Mouse (Mus musculus) lung, postnatal 25 days (tissue): ENCODE results near the gene Tmem218.

Experiments used
- DNase-seq: peaks from one replicate; pipeline ENCODE4 v3.0.0; 2022; ENCODE audit warnings: low spot score

The Tmem218 gene

DNA sequence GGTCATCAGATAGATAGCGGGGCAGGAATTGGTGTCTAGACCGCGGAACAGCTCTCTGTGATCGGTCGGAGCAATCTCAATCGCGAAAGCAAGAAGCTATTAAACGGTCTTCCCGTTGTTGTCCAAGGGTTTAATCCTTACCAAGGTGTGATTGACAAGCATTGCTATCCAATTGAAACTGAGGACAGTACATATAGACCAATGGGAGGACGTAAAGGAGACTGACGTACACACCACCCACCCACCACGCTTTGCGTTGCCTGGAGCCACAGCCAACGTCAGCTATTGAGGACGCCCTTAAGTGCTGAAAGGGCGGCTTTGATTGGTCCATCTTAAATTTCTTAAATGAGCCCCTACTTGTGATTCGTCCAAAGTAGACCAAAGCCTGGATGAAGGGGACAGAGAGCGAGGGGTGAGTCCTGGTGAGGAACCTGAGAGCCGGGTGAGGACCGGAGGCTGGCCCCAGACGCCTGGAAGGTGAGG is at the start of gene Tmem218:
Gene Tmem218, plus strand, starts transcription at position 295 of the 483 bp plus-strand sequence.
- DNase-seq: peak; percentile 97

DNA sequence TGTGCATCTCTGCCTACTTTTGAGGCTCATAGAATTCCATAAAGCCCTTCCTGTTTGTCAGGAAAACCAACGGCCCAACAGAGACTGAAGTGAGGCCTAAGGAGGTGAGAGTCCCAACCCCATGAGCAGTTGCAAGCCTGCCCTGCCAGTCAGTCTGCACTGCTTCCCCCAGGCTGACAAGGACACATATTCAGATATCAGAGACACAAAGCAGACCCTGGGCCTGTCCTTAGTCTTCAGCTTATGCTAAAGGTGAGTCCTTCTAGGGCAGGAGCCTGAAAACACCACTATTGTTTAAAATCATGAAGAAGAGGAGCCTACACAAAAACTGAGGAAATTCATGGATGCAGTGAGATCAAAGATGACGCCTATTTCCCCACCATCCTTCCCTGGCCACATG is 47.3 kb upstream of the Tmem218 start:
- no peak for DNase-seq

DNA sequence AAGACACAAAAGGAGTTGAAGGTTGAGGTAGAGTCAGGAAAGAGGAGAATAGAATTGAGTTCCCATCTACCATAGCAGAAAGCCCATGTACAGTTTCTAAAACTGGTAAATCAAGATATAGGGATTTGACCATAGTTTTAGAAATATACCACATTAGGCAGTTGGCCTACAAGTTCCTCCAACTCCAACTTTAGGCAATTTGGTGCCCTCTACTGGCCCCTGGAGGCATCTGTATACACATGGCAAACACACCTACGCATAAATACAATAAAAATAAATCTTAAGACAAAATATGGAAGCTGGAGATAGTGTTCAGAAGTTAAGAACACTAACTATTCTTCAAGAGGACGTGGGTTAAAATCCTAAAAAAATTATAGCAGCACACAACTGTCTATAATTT is 41.1 kb upstream of the Tmem218 start:
- DNase-seq: no peak

DNA sequence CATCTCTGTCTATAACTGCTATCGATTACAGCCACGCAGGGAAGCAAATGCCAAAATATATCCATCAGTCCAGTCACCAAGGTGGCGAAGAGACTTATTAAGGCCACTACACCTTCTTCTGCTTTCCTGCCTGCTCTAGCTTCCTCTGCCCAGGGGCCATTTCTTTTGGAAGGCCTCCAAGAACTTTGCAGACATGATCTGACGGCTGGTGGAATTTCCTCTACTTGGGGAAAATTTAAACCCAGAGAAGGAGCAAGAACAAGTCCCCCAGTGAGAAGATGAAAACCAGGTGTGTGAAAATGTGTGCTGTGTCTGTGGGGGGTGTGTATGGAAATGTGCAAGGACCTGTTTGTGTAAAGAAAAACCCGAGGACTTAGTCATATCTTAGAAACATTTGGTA is 34.6 kb upstream of the Tmem218 start:
- no peak for DNase-seq

DNA sequence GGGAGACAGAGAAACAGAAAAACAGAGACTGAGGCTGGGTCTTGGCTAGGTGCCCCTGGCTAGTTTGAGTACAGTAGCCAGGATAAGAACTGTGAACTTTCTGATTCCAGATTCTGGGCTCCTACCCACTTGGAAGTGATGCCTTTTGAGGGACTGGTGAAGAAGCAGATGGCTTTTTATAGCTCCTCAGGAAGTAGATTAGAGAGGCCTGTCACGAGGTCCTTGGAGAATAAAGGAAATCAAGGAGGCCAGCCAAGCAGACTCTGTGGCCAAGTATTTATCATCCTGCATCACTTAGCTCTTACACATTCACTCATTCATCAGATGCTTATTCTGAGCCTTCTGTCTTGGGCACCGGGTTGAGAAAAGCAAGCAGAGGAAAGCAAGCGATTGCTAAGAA is 32.0 kb upstream of the Tmem218 start:
- DNase-seq: no peak

DNA sequence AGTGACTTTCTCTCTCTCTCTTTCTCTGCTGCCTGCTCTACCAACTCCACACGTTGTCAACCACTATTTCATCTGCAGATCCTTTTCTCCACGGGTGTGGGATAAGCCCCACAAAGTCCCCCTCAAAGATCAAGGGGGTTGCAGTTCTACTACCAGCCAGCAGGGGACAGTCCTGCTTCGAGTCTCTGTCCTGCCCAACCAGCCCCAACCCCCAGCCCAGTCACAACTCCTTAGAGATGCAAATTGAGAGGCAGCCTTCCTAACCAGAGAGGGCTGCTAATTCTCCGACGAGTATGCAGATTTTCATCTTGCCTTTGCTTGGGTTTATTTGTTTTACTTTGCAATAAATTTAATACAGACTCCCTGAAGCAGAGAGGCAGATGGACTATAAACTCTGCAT is 30.9 kb upstream of the Tmem218 start:
- DNase-seq: peak; percentile 49

DNA sequence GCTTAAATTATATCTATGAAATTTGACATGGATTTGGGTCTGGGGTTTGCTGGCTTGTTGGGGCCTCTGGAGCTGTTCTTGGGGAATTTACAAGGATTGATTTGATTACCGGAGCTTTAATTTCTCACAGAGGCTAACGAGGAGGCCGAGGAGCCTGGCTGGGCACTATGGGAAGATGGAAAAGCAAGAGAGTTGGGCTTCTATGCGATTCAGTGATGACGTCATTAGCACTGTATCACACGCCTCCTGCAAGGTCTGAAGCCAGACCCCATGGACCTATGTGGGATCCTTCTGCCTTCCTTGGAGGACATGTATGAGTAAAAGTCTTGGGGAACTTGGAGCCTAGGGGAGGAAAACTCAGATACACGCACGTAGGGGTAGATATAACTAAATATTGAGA is 30.5 kb upstream of the Tmem218 start:
- no peak for DNase-seq

DNA sequence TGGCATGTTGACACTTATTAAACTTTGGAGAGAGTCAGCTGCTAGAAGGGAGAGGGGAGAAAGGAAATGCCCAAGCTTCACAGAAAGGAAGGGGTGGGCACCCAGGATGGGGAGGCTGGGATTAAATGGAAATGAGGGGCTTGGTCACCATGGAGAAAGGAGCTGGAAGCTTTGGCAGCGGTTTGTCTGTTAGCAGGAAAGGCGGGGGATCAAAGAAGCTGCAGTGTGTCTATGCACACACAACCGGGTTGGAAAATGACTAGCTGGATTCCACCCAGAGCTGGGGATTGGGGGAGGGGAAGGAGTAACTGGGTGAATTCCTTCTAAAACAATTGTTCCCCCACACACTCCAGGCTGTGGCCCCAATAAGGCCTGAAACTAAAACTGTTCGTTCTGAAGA is 29.1 kb upstream of the Tmem218 start:
- DNase-seq: no peak

DNA sequence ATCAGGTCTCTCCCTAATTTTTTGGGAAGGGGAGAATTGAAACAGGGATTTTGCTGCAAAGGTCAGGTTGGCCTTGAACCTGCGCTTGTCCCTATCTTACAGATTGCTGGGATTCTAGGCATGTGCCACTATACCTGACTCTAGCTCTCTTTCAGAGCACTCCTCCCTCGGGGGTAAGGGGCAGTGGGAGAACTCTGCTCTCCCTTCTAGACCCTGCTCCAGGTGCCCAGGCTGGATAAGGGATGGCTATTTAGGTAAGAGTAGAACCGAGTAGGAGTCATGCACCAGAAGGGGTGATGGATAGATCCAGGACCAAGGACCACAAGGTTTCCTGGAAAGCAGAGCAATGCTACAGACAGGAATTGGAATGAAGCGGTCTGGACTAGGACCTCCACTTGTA is 28.4 kb upstream of the Tmem218 start:
- DNase-seq: no peak

DNA sequence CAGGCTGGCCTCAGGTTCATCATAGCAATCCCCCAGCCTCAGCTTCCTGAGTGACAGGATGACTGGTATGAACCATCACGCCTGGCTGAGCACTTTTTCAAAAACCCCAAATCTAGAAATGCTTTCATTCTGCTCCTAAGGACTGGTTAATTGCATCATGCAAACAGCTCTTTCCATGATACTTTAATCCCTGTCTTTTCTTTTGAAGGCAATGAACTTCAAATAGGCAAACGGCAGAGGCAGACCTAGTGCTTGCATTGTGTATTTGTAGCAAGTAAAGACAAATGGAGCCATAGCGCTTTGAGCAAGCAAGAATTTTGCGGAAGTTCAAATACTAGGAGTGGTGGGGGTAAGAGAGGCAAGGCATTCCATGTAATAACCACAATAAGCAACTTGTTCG is 26.4 kb upstream of the Tmem218 start:
- no peak for DNase-seq

DNA sequence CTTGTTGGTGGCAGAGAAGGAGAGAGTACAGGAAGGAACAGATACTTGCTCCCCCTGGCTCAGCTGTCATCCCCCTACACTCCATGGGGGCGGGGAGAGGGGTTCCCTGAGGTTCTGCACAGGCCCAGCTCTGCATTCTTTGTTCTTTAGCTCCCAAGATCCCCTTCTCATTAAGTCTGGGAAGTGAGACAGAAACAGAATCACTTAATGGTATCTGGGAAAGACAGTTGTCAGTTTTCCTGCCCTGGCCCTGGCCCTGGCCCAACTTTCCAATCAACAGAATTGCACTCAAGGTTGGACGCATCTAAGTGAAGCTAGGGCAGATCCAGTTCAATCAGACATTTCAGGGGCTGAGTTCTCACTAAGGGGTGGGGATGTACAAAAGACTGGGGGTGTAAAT is 24.8 kb upstream of the Tmem218 start:
- DNase-seq: no peak

DNA sequence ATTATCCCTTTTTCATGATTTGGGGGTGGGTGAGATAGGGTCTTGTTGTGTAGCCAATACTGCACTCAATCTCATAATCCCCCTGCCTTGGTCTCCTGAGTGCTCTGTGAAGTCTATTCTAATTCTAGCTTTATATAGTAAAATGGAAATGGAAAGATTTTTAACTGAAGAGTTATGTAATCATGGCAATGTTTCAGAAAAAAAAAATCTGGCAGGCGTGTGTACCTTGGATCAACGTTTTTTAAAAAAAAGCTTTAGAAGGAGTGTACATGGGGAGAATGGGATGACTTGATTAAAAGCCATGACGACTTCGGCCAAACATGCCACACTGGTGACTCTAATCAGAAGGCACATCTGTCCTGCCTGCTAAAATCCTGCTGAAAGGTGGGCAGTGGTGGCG is 20.6 kb upstream of the Tmem218 start:
- no peak for DNase-seq

DNA sequence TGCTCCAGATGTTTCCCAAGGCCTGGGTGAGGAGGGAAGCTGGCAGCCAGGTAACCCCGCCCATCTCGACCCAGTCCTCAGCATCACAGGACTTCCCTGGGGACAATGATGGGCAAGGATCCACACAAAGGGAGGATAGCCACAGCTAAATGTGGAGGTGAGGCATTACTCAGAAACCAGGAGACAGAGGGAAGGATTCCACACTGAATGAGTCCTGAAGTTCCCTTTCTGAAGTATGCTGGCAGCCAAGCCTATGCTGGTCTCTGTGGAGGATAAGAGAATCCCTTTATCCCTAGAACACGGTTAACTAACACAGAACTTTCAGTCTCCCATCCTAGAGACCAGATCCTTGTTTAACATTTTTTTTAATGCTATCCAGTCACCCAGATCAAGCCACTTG is 20.0 kb upstream of the Tmem218 start:
- DNase-seq: no peak

DNA sequence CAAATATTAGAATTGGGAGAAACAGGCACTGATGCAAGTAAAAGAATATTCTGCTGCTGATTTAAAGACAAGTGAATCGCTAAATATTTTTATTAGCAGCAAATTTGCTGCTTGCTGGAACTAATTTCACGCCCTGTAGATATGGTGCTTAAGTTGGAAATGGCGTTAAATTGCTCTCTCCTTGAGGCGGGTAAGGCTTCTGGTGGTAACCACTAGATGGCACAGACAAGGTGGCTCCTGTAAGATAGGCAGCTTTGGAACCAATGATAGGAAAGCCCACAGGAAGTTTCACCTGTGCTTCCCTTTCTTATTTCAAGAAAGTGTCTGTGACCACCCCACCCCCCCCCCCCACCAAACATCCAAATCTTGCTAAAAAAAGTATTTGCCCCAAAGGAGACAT is 11.0 kb upstream of the Tmem218 start:
- DNase-seq: no peak

DNA sequence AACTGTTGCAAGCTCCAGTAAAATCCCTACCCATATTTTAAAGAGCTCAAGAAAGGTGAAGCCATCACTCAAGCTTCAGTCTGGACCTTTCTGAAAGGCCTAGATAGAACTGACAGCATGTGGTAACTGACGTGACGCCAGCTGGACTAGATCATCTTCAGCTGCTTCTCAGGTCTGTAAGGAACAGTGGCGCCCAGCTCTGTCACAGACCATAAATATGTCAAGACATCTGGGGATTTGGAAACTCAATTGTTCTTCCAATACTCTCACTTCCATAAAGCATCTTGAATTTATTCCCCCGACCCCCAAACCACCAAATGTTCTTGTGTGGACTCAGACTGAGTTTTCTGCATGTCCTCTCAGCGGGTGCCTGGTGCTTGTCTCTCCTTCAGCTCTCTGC is 7.6 kb upstream of the Tmem218 start:
- peak; percentile 16 for DNase-seq

DNA sequence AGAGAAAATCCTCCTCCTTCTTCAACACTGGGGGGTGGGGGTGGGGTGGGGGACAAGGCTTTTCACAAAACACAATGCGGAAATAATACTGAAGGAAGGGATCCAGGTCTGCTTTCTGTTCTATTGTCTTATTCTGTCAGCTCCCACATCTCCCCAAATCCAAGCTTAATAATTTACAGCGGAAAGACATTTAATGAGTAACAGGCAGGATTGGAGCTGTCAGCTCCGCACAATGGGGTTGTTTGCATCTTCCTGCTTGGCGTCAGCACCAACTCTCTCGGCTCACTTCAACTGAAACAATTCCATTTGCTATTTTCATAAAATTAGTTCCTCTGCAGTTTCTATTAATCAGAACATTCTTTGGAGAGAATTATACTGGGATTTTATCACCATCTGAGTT is 4.1 kb upstream of the Tmem218 start:
- no peak for DNase-seq

DNA sequence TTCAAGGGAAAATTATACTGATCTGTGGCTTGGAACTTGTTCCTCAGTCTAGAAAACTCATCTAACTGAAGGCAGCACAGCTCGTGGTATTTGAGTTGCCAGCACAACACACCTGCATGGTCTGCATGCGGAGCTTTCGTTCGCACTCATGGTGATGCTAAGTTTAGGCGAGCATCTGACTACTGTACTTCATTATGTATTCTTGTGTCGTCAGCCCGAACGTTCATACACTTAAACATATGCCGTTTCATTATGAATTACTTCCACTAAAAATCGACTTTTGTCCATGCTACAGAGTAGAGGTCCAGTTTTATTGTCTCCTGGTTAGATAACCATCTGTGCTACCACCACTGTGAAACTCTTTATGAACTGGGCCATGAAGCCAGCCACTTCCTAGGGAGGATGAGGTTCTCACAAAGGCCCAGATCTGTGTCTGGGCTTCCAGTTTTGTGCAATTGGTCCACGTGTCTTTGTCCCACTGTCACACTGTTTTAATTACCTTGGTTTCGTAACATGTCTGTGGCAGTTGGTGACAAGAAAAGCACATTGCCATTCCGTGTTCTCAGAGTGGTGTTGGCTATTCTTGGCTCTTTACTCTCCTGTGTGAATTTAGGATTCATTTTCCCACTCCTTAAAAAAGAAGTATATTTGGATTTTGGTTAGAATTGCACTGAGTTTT is 5.2 kb downstream of the Tmem218 start:
- no peak for DNase-seq

DNA sequence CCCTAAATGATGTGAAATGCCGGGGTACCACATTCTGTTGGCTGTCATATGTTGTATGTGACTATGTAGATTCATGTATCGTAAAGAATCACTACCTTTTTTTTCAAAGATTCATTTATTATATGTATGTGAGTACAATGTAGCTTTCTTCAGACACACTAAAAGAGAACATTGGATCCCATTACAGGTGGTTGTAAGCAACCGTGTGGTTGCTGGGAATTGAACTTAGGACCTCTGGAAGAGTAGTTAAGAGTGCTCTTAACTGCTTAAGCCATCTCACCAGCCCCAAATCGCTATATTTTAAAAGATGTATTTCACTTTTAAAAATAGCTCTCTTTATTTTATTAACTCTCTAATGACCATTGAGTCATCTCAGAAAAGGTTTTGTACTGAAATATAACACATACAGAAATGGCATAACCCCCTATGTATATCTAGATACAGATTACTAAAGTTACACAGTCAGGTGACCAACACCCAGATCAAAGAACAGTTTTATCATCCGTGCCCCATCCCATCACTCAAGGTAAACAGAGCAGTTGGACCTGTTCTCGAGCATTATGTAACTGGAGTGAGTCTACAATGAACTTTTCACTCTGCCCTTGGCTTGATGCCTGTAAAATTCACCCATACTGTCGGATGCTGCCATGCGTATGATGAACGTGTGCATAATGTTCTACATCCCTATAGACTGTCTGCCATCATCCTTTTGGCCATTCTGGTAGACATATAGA is 6.5 kb downstream of the Tmem218 start:
- no peak for DNase-seq

DNA sequence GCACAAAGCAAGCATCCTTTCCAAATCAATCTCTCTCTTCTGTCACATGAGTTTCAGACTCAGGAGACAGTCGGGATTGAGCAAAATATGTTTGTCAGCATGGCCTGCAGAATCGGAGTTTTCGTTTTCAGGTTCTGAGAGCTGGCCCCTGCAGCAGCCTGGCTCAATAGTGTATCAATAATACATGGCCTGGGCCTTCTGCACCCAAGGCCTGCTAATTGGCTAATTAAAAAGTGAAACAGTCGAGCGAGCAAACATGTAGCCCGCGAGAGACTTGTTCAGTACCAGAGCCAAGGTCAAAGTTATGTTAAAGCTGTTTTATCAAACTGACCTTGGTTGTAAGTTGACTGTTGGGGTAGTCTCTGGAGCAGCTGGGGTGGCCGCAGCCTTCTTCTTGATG is 12.7 kb downstream of the Tmem218 start:
- DNase-seq: no peak

DNA sequence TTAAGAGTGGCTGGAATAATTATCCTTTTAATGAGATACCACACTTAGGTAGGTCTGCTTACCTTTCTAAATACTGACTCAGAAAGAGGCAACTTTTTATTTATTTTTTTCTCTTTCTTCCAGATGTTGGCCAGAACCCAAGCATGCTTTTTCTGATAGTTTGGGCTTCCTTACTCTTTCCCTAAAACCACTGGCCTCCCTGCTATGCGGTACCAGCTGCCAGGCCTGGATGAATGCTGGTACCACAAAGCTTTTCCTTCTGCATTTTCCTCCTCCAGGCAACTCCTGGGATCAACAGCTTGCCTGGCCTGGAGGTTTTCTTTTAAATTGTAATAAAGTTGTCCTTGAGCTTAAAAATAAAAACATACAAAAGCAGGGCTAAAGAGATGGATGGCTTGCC is 17.6 kb downstream of the Tmem218 start:
- no peak for DNase-seq

DNA sequence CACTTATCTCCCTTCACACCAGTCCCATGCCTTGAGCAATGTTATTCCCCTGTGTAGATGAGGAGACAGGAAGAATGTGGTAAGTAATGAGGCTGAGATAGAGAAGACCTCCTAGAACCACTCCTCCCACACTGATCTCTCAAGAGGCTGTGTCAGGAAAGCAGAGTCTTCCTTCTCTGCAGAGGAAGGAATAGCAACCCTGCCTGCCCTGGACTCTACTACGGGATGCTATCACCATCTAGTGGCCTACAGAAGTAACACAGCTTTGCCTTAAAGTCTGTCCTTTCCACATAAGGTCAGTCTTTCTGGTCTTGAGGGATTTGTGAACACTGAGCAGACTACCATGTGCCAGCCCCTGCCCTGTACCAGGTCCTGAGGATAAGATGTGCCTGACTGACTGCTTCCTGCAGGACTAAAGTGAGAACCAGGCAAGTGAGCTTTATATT is 21.9 kb downstream of the Tmem218 start:
- DNase-seq: peak; percentile 66

DNA sequence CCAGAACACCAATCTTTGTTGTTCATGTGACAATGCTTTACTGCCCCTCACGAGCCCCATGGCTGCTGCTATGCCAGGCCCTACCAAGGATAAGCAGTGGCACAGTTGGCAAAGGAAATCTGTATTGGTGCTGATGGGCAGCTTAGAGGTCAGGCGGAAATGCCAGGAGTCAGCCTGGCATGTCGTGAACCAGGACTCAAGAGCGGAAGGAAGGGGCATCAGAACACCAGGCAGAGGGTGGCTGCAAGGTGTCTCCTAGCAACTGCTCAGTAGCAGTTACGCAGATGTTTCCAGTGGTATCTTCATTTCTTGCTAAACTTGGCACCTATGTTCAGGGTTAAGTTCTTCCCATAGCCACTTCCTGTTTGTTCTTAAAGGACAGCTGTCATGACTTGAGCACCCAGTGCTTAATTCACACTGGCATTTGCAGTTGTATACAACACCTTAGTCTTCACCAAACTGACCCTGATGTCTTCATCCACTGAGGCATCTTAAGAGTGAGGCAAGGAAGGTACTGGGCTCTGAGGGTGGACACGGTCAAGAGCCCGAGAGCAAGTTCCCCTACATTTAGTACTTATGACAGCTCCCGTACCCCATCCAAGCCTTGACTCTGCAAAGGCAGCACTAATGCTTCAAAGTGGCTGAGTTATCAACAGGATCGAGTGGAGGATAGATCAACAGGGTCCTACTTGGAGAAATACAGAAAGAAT is 22.6 kb downstream of the Tmem218 start:
- peak; percentile 28 for DNase-seq
